Mouse (Mus musculus) limb, embryonic 11.5 days (tissue): Measurements from ENCODE around the gene 4930402F06Rik. TPM values are rescaled to one million over a fixed set of nuclear protein-coding genes. Genes with fewer than 3 reads are reported as not detected.

Source experiments
- ATAC-seq: fragments of 200-750 bp; cut with Nextera tagmentation; 2 replicates; pipeline ENCODE4 v1.8.0; 2017; ENCODE audit warnings: low read depth; ENCODE audit not compliant: insufficient number of reproducible peaks, low FRiP score, low TSS enrichment
- DNase-seq: peaks from one replicate; pipeline ENCODE4 v3.0.0-alpha.2; 2015; ENCODE audit warnings: low spot score
- H3K27ac ChIP-seq: fragments of 300-500 bp; sonication (generic); replicated peaks from 2 replicates; pipeline ENCODE4 v1.5.1; 2014; ENCODE audit warnings: low read depth, mild to moderate bottlenecking, low read length
- H3K27me3 ChIP-seq: fragments of 300-500 bp; sonication (generic); 2 replicates; pipeline ENCODE4 v1.6.1; 2014; ENCODE audit warnings: mild to moderate bottlenecking, low read length, mixed read lengths; ENCODE audit not compliant: control insufficient read depth, insufficient read depth
- H3K36me3 ChIP-seq: fragments of 300-500 bp; sonication (generic); 2 replicates; pipeline ENCODE4 v1.6.1; 2014; ENCODE audit warnings: mild to moderate bottlenecking, low read length, moderate library complexity, mixed read lengths; ENCODE audit not compliant: control insufficient read depth, insufficient read depth
- H3K4me1 ChIP-seq: fragments of 300-500 bp; sonication (generic); 2 replicates; pipeline ENCODE4 v1.6.1; 2014; ENCODE audit warnings: low read length, mixed read lengths; ENCODE audit not compliant: control insufficient read depth, insufficient read depth
- H3K4me2 ChIP-seq: fragments of 300-500 bp; sonication (generic); 2 replicates; pipeline ENCODE4 v1.6.1; 2014; ENCODE audit warnings: low read depth, mild to moderate bottlenecking, moderate library complexity; ENCODE audit not compliant: severe bottlenecking
- H3K4me3 ChIP-seq: fragments of 300-500 bp; sonication (generic); 2 replicates; pipeline ENCODE4 v1.5.1; 2014; ENCODE audit warnings: low read depth, low read length
- H3K9ac ChIP-seq: fragments of 300-500 bp; sonication (generic); 2 replicates; pipeline ENCODE4 v1.6.1; 2014; ENCODE audit warnings: mild to moderate bottlenecking, low read length
- H3K9me3 ChIP-seq: fragments of 300-500 bp; sonication (generic); 2 replicates; pipeline ENCODE4 v1.6.1; 2016; ENCODE audit warnings: low read length; ENCODE audit not compliant: control insufficient read depth
- WGBS: fragments of 180-500 bp; shearing (Covaris S2); extraction: QIAGEN DNeasy Blood & Tissue Kit; methylation state at CpG from one replicate; pipeline ENCODE4 v1.1.7; 2014; 5-methylcytosine and 5-hydroxymethylcytosine counted together
- polyA plus RNA-seq: library from polyadenylated mRNA; unstranded; fragments of >200 nt; fragmentation: Nextera tagmentation; extraction: Ambion mirVana; gene quantifications from 2 replicates; pipeline ENCODE4 v1.2.1, GENCODE M21; 2014

Gene 4930402F06Rik
- polyA plus RNA-seq, 1 experiment from 2014 or later, result not detected

- H3K27ac ChIP-seq, result no peak overlapping the region
- H3K9ac ChIP-seq, result no peak overlapping the region
- peaks cover 11% of the 10 kb centered on the region for H3K4me1 ChIP-seq
- H3K4me2 ChIP-seq, result no peak overlapping the region
- 84% methylated on average over 3 of the region's 3 CpGs for WGBS
- no peak for ATAC-seq
- no peaks in the 10 kb centered on the region for H3K27me3 ChIP-seq
- H3K4me3 ChIP-seq, result no peak overlapping the region
- no peaks in the 10 kb centered on the region for H3K36me3 ChIP-seq
- DNase-seq, result no peak
- no peaks in the 10 kb centered on the region for H3K9me3 ChIP-seq
Measured at GRCm38 (mm10) chr2:35440480-35440879, 43.5 kb upstream of the 4930402F06Rik start.

GRCm38 (mm10) chr2:35437796-35438195 is 40.8 kb upstream of the 4930402F06Rik start:
- DNase-seq, result no peak
- 0 out of 2 replicates have a peak, but pooled peaks cover 2% of the 10 kb centered on the region for H3K4me1 ChIP-seq
- no peak overlapping the region for H3K4me3 ChIP-seq
- H3K36me3 ChIP-seq, result no peaks in the 10 kb centered on the region
- H3K27me3 ChIP-seq, result no peaks in the 10 kb centered on the region
- WGBS, result 88% methylated on average over 2 of the region's 2 CpGs
- H3K9me3 ChIP-seq, result no peaks in the 10 kb centered on the region
- H3K4me2 ChIP-seq, result no peak overlapping the region
- H3K27ac ChIP-seq, result no peak overlapping the region
- no peak overlapping the region for H3K9ac ChIP-seq
- no peak for ATAC-seq

DNA sequence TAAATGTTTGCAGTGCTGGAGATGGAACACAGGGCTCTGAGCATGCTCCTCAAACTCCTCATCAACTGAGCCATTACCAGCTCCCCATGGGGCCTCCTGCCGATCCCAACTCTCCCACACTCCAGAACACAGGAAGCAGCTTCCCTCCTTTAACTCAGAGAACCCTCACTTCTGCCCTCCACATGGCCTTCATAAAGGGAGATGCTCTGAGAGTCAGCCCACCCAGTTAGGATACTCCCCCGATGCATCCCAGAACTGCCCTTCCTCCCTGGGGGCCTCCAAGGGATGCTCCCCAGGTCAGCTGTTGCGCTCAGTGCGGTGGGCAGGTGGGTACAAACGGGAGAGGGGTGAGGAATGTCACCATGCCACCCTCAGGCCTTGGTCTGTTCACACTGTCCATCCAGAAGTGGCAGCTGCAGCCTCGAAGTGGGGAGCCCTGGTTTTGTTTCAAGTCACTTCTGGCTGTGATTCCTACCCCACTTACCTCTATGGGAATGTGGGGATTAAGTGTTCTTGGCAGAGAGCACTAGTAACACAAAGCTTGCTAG is 37.7 kb upstream of the 4930402F06Rik start:
- H3K9ac ChIP-seq, result no peak overlapping the region
- 76% methylated on average over 6 of the region's 6 CpGs for WGBS
- H3K4me1 ChIP-seq, result 0 out of 2 replicates have a peak, but pooled peaks cover 2% of the 10 kb centered on the region
- no peak overlapping the region for H3K4me2 ChIP-seq
- no peaks in the 10 kb centered on the region for H3K27me3 ChIP-seq
- ATAC-seq (no peak), DNase-seq (no peak)
- no peaks in the 10 kb centered on the region for H3K36me3 ChIP-seq
- H3K9me3 ChIP-seq, result no peaks in the 10 kb centered on the region
- no peak overlapping the region for H3K27ac ChIP-seq
- H3K4me3 ChIP-seq, result no peak overlapping the region

DNA sequence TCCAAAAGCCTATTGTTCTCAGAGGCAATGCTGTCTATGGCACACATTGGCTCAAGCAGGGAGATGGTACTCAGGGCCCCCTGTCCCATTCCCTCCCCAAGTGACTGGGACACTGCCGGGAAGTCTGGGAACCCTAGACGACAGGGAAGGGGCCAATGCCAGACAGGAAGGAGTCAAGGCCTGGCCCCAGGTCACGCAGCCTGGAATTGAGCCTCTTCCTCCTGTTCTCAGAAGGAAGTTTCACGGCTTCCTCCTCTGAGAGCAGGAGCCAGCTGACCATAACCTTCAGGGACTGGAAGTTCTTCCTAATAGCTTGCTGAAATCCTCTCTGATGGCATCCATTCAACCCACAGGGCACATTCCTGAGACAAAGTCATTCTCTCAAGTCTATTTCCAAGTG is 36.5 kb upstream of the 4930402F06Rik start:
- H3K27ac ChIP-seq, result no peak overlapping the region
- 0 out of 2 replicates have a peak, but pooled peaks cover 2% of the 10 kb centered on the region for H3K4me1 ChIP-seq
- WGBS, result 71% methylated on average over 4 of the region's 4 CpGs
- no peaks in the 10 kb centered on the region for H3K9me3 ChIP-seq
- no peak overlapping the region for H3K9ac ChIP-seq
- DNase-seq, result no peak
- no peaks in the 10 kb centered on the region for H3K27me3 ChIP-seq
- H3K36me3 ChIP-seq, result no peaks in the 10 kb centered on the region
- no peak overlapping the region for H3K4me3 ChIP-seq
- no peak overlapping the region for H3K4me2 ChIP-seq
- ATAC-seq, result no peak

GRCm38 (mm10) chr2:35432472-35432871 is 35.5 kb upstream of the 4930402F06Rik start:
- ATAC-seq (no peak), DNase-seq (no peak)
- 23% methylated on average over 7 of the region's 7 CpGs for WGBS

GRCm38 (mm10) chr2:35432011-35432410 is 35.0 kb upstream of the 4930402F06Rik start:
- H3K36me3 ChIP-seq, result no peaks in the 10 kb centered on the region
- DNase-seq, result no peak
- no peak overlapping the region for H3K4me2 ChIP-seq
- H3K27ac ChIP-seq, result no peak overlapping the region
- H3K27me3 ChIP-seq, result no peaks in the 10 kb centered on the region
- no peak overlapping the region for H3K4me3 ChIP-seq
- H3K9ac ChIP-seq, result no peak overlapping the region
- H3K9me3 ChIP-seq, result no peaks in the 10 kb centered on the region
- H3K4me1 ChIP-seq, result 0 out of 2 replicates have a peak, but pooled peaks cover 2% of the 10 kb centered on the region
- 16% methylated on average over 7 of the region's 7 CpGs for WGBS
- ATAC-seq, result no peak

More at GRCm38 (mm10) chr2:35432472-35432871, 35.5 kb upstream of the 4930402F06Rik start:
- Histone ChIP-seq H3K27ac (no peak overlapping the region), H3K9me3 (no peaks in the 10 kb centered on the region), H3K4me3 (no peak overlapping the region), H3K9ac (no peak overlapping the region), H3K36me3 (no peaks in the 10 kb centered on the region), H3K27me3 (no peaks in the 10 kb centered on the region), H3K4me2 (no peak overlapping the region), H3K4me1 (0 out of 2 replicates have a peak, but pooled peaks cover 2% of the 10 kb centered on the region)

DNA sequence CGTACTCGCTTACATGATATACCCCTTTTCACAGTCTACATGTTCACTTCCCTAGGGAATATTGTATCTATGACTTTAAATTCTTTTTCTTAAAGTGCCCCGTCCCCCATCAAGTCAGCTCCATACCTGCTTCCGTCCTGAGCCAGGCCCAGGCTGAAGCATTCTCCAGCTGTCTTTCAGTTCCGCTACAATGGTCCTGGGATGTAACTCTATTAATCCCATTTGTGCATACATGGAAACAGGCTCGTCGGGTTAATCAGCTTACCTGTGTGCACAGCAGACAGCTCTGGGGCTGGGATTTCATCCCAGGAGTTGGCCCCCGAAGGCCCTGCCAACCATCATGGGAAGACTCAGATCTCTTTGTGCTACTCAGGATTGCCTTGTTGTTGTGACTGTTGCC is 33.8 kb upstream of the 4930402F06Rik start:
- WGBS, result 92% methylated on average over 8 of the region's 8 CpGs
- Histone ChIP-seq H3K4me1 (0 out of 2 replicates have a peak, but pooled peaks cover 2% of the 10 kb centered on the region), H3K4me2 (no peak overlapping the region), H3K27ac (no peak overlapping the region), H3K36me3 (no peaks in the 10 kb centered on the region), H3K9ac (no peak overlapping the region), H3K27me3 (no peaks in the 10 kb centered on the region), H3K9me3 (no peaks in the 10 kb centered on the region), H3K4me3 (no peak overlapping the region)
- ATAC-seq (no peak), DNase-seq (no peak)

GRCm38 (mm10) chr2:35428615-35429300 is 31.8 kb upstream of the 4930402F06Rik start:
- 41% methylated on average over 4 of the region's 4 CpGs for WGBS
- H3K4me1 ChIP-seq, result 0 out of 2 replicates have a peak, but pooled peaks cover 1% of the 10 kb centered on the region
- H3K4me2 ChIP-seq, result no peak overlapping the region
- no peaks in the 10 kb centered on the region for H3K9me3 ChIP-seq
- no peak overlapping the region for H3K4me3 ChIP-seq
- H3K27me3 ChIP-seq, result no peaks in the 10 kb centered on the region
- no peak overlapping the region for H3K27ac ChIP-seq
- ATAC-seq (no peak), DNase-seq (no peak)
- no peak overlapping the region for H3K9ac ChIP-seq
- no peaks in the 10 kb centered on the region for H3K36me3 ChIP-seq
